In genomic region chr9:118387631-118388030, GRCm38 (mm10) we compare ENCODE assay signal across 15 mouse cellular contexts.
"Had no signal": no experiment of that assay in that cellular context is flagged by ENCODE, and none has a peak within 500 bp of the region (broad histone marks: within the 10 kb centered on the region; RNA-seq: fewer than 3 reads in every experiment).

No protein-coding gene starts in this region.

- DNase-seq: kidney, adult 11 months; kidney, adult 8-10 months; kidney, postnatal 10 days; kidney, postnatal 36 days; layer of hippocampus, adult 9-11 months; liver; lung, adult 18-20 months; lung, postnatal 10 days; lung, postnatal 36 days; midbrain, embryonic 14.5 days; retina, postnatal 1 day; right cerebral cortex, postnatal 25 days; spleen, adult 18-20 months had no signal

- ATAC-seq: intestine, embryonic 15.5 days; liver, embryonic 12.5 days had no signal
